Mouse (Mus musculus): ENCODE results near the gene Gxylt2. TPM values are rescaled to one million over a fixed set of nuclear protein-coding genes. Genes with fewer than 3 reads are reported as not detected.

Gxylt2 gene
- total RNA-seq, 2 experiments from 2014 or later = 1.9 to 3.3 TPM

DNA sequence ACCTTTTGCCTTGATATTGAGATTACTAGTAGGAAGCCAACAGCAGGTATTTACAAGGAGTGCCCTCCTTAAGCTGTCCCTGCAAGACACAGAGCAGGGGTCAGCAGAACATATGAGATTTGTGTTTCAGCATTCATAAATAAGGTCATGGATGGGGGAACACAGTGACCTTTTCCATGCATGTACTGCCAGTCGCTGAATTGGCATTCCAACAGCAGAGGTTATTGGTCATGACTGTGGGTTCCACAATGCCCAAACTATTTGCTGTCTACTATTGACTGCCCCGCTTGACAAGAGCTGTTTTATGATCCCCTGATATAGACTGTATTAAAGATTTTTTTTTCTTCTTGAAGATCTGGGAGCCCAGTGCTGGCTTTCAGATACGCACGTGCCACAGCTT is 95.2 kb downstream of the Gxylt2 start:
- no peak for DNase-seq

DNA sequence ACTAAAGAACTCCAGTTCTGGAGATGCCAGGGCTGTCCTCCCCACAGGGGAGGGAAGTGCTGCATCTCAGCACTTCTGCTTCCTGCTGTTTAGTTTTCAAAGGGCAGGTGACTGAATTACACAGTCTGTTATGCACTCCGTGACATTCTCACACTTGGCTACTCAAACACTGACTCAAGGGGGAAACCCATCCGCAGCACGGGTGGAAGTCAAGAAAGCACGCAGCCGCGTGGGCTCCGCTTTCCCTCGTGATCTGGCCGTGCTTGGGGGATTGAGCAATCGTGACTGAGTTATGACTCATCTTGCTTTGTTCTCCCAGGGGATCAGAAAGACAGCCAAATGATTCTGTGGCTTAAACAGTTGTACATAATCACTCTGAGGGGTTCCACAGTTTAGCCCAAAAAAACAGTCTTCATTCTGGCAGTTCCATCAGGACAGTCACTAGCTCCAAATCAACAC is 96.0 kb downstream of the Gxylt2 start:
- peak; percentile 72 for DNase-seq

DNA sequence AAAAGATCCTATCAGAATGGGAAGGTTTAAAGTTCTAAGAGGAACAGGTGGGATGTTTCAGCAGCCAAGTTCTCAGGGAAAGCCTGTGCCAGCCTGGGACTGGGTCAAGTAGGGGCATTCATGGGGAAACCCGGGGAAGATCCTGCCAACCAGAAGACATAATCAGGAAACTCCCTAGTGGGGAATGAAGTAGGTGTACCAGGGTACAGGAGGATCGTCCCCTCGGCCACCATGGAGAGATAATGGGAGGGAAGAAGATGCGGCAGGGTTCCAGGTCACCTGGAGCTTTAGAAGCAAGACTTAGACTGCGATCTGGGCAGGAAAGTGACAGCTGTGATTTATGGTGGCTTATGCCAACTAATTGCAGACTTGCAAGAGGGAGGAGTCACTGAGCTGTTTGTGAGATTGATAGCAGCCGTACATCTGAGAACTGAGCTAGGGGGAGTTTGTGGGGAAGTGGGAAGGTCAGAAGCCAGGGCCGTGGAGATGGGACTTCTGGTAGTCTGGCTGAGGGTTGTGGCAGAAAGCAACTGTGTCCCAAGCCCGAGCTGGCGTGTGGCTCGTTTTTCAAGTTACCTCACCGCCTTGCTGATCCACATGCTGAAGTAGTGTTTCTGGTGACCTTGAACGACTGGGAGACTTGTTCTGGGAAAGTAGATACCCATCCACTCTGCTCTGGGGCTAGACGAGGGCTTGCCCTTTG is 98.0 kb downstream of the Gxylt2 start:
- peak; percentile 37 for DNase-seq

DNA sequence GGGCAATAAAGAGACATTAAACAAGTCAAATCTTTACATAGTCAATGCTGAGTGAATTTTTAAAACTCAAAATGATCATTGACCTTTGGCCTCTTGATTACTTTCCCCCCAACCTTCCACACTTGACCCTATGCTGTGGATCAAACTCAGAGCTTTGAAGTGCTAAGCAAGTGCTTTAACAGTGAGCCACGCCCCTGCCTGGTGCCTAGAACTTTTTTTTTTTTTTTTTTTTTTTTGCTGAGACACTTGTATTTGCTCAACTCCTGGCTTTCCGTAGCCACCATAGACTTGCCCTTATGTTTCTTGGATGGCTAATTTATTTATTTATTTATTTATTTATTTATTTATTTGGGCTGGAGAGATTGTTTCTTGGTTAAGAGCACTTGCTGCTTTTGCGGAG is 98.7 kb downstream of the Gxylt2 start:
- DNase-seq = no peak

DNA sequence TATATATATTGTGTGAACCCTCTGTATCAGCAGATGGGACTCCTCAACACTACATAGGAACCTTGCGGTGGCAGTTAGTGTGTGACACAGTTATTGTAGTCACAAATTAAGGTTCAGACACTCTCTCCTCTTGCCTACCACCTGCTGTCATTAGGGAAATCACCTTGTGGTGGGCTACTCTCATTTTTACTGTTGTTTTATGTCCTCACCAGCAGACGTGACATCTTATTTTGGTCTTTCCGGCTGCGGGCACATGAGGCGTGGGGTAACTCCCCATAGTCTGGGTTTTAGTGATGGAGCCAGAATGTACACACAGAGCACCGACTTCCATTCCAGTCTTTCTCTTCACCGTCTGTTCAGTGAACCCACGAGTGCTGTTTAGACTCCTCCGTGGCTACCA is 102.7 kb downstream of the Gxylt2 start:
- no peak for DNase-seq

DNA sequence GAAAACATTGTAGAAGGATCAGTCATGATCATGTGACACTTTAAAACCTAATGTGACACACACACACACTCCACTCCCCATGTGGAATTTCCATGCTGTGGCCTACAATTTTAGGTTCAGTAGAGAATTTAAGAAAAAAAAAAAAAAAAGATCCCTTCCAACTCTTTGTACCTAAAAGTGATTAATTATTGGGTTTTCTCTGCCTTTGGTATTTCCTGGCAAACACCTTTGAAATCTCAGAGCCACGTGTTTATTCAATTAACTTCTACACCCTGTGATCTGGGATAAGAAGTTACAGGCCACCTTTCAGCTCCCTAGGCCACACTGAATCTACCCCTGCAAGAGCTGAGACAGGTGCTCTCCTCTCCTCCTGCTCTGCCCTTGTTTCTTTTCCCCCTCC is 103.2 kb downstream of the Gxylt2 start:
- no peak for DNase-seq

DNA sequence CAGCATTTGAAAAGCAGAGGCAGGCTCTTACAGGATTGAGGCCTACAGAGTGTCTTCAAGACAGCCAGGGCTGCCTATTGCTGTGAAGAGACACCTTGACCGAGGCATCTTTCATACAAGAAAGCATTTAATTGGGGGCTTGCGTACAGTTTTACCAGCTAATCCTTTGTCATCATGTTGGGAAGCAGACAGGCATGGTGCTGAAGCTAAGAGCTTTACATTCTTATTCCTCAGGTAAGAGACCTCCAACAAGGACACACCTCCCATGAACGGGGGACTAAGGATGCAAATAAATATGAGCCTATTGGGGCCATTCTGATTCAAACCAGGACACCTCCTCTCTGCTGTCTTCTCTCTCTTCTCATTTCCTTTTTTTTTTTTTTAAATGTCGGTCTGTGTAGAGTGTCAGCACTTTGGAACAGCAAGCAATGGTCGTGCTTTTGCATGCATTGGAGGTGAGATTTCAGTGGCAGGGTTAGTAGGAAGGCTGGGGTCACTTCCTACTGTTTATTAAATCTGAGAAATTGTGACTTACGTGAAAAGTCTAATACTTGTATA is 103.8 kb downstream of the Gxylt2 start:
- no peak for DNase-seq

DNA sequence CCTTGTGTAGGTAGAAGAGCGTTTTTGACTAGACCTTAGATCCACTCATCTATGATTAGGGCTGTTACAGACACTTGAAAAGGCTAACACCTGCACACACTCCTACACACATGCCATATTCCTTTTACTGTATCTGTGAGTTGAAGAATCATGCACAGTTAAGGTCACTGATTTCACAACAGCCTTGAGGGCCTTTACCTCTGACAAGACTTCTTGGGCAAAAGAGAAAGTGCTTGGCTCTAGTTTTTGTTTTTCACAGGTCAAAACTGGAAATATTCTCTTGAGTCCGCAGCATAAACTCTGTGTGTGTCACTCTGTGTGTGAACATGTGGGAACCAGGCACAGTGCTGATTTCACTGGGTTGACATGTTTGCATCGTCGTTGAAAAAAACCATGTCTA is 105.6 kb downstream of the Gxylt2 start:
- DNase-seq = no peak

DNA sequence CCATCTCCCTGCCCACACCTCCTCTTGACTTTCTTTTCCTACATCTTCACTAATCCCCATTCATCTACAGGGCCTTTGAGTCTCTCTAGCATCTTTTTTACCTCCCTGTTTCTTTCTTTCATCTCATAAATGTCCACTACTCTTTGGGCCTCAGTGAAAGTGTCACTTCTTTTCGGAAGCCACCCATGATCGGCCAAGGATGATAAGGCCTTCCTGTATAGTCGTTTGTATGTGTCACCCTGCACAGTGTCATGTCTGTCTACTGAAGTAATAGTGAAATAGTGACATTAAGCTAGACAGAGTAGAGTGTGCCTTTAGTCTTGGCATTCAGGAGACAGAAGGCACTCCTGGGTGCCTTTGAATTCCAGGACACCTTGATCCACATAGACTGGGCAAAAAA is 107.2 kb downstream of the Gxylt2 start:
- no peak for DNase-seq

DNA sequence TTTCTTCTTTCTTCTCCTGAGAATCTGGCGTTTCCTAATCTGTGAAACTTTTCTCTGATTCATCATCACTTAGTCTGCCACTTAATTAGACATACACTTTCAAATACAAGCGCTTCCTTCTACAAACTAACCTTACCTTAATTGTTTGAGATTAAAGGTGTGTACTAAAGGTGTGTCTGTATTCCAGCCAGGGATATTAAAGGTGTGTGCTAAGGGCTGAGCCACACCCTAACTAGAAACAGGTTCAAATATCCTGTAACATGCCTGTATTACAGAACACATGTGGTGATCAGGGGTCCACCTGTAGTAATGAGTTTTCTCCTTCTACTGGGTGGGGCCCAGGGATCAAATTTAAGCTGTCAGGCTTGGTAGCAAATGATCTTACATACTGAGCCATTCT is 116.8 kb downstream of the Gxylt2 start:
- DNase-seq = no peak

DNA sequence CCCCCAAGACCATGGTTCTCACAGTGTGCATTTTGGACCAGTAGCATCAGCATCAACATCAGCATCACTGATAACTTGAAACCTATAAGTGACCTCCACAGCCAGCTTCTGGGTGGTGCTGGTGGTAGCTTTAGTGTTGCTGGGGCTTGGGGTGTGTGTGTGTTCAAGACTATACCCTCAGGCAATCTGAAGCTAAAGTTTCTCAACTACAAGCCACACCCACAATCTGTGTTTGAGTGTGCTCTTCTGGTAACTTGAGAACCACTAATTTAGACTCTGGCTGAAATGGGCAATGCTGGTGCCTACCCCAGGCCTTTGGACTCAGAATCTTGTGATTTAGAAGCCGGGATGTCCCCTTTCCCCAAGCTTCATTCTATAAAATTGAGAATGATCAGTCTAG is 118.8 kb downstream of the Gxylt2 start:
- DNase-seq = no peak

DNA sequence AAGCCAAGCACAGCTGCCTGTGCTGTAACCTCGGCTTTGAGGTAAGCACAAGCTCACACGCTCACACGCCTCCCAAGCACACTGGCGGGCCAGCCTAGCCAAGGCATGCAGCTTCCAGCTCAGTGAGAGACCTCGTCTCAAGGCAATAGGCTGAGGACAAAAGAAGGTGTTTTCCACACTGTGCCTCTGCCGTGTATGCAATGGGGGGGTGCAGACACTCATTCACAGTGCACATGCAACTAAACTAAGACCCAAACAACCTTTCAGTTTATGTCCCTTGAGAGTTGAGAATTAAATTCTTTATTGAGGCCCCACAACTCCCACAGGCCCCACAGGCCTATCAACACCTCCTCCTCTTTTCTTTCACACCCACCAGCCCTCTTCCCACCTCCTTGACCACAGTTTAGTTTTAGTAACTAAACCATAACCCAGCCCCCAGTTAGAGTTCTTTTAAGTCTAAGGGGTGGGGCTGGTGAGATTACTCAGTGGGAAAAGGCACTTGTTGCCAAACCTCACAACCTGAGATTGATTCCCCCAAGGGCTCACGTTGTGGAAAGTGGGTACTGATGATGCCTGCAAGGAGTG is 119.9 kb downstream of the Gxylt2 start:
- DNase-seq = no peak

DNA sequence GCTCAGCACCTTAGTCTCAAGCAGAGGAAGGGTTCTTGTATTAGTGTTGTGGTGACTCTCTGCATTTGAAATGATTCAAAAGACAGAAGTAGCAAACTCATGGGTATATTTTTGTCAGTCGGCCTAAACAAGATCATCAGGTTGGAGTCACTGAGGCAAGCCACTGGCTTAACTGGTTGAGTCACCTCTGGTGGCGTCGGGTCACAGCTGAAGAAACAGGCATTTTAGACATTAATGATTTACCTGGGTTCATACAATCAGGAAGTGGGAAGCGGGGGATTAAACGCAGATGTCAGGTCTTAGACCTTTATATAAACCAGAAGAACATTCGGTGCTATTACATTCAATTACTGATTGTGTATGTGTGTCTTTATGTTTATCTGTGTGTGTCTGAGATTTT is 121.5 kb downstream of the Gxylt2 start:
- DNase-seq = no peak

DNA sequence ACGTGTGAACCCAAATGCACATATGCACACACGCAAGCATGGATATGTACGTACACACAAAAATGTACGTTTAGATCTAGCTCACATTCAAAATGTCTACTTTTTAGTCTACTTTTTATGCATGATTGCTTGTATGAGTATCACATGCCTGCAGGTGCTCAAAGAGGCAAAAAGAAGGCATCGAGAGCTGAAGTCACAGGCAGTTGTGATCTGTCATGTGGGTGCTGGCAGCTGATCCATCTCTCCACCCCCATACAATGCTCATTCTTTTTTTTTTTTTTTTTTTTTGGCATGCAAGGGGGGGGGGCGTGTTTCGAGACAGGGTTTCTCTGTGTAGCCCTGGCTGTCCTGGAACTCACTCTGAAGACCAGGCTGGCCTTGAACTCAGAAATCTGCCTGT is 124.0 kb downstream of the Gxylt2 start:
- no peak for DNase-seq

DNA sequence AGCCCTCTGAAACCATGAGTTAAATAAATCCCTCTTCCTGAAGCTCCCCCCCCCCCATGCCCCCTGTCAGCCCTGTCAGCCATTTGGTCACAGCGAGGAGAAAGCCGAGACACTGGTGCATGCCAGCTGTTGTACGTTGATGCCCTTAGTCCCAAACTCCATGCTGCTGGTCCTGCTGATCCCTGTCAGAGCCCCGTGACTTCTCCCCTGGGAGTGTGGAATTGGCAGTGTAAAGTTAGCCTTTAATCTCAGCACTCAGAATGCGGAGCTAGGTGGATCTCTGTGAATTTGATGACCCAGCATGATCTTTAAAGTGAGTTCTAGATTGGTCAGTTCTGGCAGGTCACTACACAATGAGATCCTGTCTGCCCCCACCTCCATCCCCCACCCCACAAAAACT is 125.2 kb downstream of the Gxylt2 start:
- peak; percentile 38 for DNase-seq

DNA sequence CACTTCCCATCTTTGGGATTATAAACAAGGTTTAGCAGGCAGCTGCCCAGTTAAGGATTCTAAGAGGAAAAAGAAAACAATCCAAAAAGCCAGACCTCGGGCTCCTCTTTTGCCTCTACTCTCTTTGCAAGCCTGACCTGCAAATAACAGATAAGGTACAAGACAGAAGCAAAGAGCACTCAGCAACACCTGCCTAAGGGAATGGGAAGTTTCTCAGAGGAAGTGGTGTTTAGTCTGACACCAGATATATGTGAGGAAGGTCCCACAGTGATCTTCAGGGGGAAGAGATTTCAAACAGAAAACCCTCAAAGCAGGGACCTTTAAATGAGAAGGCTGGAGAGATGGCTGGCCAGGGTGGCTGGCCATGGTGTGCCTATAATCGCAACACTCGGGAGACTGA is 126.7 kb downstream of the Gxylt2 start:
- no peak for DNase-seq

DNA sequence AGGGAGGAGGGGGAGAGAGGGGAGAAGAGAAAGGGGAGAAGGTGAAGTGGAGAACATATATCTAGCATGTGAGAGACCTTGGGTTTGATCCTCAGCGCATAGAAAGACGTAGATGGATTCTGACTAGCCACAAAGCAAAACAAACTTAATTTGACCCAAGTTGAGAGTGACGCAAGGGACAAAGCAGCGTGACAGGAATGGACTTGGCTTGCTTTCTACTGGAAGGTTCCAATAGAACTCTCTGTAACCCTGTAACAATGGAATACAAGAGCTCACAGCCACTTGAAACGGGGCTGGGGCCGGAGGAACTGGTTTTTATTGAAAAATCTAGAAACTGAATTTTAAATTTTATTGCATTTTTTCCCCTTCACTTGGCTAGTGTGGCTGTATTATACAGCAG is 127.2 kb downstream of the Gxylt2 start:
- DNase-seq = peak; percentile 25

DNA sequence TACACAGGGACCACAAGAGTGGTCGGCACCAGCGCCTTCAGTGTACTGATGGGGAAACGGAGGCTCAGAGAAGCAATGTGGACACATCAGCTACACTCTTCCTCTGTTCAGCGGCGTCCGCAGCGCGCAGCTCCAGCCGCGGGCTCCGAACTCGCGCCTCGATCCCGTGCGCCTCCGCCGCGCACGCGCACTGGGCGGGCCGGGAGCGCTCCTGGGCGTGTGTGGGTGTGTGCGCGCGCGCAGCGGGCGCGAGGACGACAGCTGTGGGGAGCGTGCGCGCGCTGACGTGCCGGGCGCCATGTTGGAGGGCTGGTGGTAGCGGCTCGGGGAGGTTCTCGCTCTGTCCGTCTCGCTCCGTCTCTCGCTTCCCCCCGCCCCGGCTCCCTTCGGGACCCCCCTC is 128.8 kb downstream of the Gxylt2 start, which contains the start of gene Ppp4r2:
Ppp4r2 (plus strand) TSS at position 268 of the 400 bp plus-strand sequence.
- DNase-seq = peak; percentile 94

DNA sequence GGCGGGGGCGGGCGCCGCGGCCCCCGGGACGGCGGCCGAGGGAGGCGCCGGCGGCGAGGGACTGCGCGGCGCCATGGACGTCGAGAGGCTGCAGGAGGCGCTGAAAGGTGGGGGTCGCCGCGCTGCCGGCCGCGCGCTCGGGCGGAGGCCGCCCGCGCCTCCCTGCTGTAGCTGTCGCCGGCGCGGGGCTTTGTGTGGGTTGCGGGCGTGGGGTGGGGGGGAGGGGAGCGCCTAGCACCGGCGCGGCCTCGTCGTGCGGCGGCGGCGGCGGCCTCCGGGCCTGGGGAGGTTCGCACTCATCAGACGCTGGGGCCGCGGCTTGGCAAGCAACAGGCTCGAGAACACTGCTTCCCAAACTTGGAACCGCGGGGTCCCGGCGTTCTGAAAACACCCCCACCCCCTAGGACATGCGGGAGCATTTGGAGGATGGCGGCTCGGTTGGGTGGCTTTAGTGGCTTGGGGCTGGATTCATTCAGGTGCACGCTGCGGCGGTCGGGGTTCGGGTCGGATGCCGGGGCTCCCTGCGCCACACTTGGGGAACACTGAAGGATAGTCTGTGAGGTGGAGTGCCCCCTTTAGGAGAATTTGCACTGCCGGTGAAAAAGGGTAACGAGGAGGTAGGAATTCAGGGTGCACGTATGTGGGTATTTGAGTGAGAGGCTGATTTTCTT is 129.4 kb downstream of the Gxylt2 start:
- DNase-seq = peak; percentile 61

DNA sequence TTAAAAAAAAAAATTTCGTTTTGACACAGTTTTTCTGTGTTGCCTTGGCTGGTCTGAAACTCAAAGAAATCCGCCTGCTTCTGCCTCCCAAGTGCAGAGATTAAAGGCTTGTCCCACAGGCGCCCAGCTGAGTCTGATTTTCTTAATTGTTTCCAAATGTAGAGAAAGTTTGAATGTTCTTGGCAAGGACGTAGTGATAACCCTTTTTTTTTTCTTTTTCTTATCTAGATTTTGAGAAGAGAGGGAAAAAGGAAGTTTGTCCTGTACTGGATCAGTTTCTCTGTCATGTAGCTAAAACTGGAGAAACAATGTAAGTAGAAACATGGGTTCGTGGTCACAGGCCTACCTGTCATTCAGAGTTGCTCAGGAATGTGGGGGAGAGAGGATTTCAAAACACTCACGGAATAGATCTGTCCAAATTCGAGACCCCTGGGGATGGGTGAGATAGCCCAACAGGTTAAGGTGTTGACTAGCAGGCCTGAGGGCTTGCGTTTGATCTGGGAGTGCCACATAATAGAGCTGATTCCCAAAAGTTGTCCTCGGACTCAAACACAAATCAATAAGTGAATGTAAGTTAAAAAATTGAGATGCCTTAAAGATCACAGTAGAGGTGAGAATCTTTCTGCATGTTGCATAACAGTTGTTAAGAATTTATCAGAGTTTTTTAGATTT is 130.1 kb downstream of the Gxylt2 start:
- DNase-seq = no peak

DNA sequence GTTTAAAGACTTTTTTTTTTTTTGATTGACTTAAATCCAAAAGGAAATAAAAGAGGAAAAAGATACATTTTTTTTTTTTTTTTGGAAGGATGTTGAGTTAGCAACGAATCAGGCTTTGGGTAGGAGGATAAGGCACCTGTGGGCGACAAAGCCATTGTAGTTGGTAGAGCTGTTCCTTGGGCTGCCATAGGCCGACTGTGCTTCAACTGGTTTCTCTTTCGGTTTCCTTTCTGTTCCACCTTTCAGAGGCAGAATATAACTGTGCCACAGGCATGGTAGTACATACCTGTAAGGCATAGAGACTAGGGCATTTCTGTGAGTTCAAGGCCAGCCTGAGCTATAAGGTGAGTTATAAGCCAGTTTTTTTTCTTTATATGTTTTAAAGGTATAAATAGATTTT is 140.5 kb downstream of the Gxylt2 start:
- DNase-seq = no peak

DNA sequence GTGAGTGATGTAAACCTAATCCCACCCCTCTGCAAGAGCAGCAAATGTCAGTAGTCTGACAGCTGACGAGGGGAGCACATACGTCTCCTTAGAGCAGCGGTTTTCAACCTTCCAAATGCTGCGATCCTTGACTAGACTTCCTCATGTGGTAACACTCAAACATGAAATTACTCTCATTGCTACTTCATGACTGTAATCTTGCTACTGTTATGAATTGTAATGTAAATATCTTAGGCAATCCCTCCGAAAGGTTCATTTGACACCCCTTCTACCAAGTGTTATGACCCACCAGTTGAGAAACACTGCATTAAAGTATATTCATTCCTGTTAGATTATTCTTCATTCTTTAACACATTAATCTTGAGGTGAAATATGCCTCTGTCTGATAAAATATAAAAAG is 142.7 kb downstream of the Gxylt2 start:
- DNase-seq = no peak
